Mouse (Mus musculus) erythroblast, adult 5-6 weeks (primary cell): ENCODE results near the gene Wbp1. TPM values are rescaled to one million over a fixed set of nuclear protein-coding genes. Genes with fewer than 3 reads are reported as not detected.

Source experiments
- ATAC-seq: replicated peaks from 2 replicates; pipeline ENCODE4 v1.8.0; 2016; ENCODE audit warnings: moderate number of reproducible peaks, mild to moderate bottlenecking, moderate TSS enrichment, inconsistent platforms; ENCODE audit not compliant: poor library complexity, low FRiP score, severe bottlenecking
- total RNA-seq, 2 experiments: library from RNA; stranded (forward) in 1 of 2; stranded (reverse) in 1 of 2; fragments of 150-400 nt in 1 of 2; fragments of 200-764, 138-1000 nt in 1 of 2; gene quantifications; 2 replicates each; pipeline versions ENCODE4 v1.2.3 to v1.2.4; 2015 to 2017; ENCODE audit warnings: low replicate concordance in 2 of 2

Gene Wbp1
- total RNA-seq, 2 experiments from 2014 or later = 18.8 to 42.2 TPM

DNA sequence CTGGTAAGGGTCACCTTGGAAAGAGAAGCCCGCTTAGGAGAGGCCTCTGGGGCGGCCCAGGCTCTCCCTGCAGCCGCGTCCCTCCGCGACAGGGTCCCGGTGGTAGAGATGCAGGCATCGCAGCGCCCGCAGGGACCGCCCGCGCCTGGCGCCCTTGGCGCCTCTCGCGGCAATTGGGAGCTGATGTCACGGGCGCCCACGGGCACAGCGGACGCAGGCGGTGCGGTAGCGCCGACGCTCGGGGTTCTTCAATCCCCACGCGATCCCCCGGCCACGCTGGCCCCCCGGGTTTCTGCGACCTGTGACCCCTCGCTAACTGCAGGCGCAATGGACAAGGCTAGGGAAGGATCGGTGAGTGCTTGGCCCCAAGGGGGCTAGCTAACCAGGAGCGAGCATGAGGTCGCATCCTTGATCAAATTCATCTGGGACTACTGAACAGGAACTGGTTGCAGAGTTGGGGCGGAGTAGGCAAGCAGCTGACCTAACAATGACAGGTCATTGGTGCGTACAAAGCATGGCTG lies 20.9 kb upstream of the Wbp1 start:
- no peak for ATAC-seq

DNA sequence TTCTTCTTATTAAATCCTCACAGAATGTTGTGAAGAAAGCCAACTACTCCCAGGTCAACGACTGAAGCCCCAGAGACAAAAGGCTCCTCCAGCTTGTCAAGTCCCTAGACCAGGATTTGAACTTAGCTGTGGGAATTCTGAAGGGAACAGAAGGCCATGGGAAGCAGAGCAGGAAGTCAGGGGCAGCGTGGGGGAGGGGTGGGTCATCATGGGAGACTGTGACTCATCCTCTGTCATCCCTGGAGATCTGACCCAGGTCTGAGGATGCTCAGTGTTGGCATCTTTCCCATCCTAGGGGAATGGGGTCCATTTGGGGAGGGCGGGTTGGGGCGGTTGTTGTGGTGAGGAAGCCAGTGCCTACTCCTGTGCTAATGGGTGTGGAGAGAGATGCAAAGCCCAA lies 20.3 kb upstream of the Wbp1 start:
- no peak for ATAC-seq

DNA sequence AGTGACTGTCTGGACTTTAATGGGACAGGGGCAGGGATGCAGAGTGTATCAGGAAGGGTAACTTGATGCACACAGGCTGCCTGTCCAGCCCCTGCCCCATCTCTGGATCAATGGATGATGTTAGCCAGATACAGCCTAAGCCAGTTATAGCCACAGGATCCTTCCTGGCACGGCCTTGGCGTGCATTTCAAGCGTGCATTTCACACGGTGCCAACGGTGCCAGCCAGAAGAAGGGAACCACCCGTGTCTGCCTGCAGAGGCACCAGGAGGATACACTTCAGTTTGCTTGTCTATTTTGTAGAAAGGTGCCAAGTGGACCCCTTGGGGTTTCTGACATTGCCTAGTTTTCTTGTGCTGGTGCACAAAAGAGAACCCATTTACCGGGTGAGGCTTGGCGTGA lies 18.7 kb upstream of the Wbp1 start:
- no peak for ATAC-seq

DNA sequence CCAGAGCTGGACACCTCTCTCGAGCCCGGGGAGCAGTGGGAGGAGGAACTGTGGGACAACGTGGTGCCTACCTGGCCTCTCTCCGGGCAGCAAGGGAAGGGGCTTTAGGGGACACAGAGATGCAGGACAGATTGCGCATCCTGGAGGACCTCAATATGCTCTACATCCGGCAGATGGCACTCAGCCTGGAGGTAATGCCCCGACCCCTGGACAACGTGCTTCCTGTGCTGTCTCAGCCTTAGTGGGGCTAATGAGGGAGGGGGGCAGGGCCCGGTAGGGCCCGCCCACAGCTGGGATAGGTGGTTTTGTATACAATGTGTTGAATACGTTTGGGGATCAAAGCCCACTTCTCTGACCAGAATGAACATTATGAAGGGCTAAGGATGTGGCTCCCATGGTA lies 16.7 kb upstream of the Wbp1 start:
- no peak for ATAC-seq

DNA sequence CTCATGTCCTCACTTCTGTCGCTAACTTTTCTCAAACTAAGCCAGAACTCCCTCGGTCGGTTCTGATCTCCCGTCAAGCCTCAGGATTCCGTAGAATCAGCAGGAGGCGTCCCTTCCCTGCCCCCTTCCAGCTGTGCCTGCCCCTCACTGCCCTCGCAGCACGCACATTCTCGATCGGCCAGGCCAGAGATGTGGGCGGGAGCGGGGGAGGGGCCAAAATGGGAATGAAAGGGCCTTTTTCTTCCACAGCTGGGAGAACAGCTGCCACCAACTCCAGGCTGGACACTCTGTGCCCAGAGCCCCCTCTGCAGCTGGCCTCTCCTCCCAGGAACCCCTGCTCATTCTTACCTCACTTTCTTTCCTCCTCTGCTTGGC lies 16.2 kb upstream of the Wbp1 start:
- no peak for ATAC-seq

DNA sequence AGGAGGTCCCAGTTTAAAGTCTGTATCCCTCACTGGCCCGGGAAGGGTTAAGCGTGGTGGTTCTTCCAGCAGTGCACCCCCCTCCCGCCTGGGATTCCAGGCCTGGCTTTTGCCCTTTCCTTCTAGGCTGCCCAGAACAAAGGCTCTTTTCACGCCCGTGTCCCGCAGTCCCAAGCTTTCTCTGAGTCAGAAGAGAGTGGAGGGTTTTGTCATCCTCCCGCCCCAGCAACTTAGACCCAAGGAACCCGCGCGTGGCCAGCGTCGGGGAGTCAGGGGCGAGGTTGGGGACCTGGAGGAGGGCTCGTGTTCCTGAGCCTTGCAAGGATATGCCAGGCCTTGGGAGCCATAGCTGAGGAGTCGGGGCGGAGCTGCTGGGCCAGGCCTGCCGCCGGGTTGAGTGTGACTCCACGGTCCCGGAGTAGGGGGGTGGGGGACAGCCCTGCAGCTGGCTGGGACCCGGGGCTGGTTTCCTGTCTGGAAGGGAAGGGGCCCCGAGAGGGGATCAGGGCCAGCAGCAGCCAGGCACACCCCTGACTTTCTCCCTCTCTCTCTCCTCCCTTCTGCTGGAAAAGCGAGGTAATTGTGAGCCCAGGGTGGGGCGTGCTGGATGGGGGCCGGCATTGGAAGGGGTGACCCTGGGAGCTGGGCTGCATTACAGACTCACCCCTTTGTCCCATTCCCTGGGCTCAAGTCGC lies 15.7 kb upstream of the Wbp1 start:
- no peak for ATAC-seq

DNA sequence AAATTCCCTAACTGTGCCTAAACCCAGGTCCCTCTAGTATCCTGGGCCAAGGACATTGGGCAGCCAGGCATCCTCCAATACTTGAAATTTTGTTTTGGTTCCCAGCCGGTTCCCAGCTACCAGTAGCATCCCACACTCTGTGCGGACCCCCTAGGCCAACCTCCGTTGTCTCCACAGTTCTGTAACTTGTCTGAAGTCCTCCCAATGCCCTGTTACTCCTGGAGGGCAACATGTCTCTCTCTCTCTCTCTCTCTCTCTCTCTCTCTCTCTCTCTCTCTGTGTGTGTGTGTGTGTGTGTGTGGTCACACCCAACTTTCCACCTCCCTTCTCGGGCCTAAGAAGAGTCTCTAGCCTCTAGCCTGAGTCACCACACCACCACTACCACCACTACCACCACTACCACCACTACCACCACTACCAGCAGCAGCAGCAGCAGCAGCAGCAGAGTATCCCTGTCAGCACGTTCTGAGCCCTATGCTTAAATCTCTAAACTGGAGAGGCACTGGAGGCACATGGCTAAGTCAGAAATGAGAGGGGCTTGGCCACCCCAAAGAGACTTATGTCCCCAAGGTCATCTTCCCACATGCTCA lies 15.0 kb upstream of the Wbp1 start:
- no peak for ATAC-seq

DNA sequence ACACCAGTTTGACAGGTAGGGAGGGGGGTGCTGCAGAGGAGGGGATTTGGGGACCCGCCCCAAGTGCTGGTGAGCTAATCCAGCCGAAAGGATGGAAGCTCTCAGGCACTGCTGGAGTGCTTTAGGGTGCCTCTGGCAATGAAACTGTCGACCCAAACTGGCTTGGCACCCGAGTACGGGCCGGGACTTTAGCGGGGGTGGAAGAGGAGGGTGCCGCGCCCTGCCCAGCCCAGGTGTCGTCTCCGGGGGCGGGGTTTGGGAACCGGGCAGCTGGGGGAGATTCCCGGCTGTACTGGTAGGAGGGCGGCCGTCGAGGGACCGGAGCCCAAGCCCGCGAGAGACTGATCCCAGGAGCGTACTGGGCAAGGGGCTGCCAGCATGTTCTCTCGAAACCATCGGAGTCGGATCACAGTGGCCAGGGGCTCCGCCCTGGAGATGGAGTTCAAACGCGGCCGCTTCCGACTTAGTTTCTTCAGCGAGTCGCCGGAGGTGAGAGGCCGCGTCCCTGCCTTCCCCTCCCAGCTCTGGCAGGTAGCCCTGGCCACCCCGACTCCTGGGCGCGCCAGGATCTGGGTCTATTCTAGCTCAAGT lies 14.3 kb upstream of the Wbp1 start:
- ATAC-seq = no peak

DNA sequence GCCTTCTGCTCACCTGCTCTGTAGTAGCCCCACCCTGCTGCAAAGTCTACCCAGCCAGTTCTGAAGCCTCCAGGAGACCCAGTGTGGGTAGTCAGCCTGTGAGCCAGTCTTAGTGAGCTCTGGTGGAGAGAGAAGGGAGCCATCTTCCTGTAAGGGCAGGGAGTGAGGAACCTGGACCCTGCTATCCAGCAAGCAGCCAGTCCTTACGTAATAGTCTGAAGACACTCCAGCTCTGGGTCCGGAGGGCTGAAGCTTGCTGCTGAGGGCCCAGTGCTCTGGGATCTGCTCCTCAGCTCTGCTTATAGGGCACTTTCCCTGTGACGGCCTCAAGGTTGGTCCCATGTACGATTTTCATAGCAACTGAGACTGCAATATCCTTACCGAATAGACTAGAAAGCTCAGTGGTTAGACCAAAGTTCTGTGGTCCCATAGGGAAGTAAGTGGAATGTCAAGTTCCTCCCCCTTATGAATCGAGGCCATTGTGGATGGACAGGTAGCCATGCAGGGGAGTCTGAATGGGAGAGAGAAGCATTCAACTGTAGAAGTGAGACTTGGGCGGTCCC lies 13.7 kb upstream of the Wbp1 start, which contains the start of gene Rtkn:
Gene Rtkn (plus strand): TSS at position 513 of the 563 bp plus-strand sequence.
- no peak for ATAC-seq

DNA sequence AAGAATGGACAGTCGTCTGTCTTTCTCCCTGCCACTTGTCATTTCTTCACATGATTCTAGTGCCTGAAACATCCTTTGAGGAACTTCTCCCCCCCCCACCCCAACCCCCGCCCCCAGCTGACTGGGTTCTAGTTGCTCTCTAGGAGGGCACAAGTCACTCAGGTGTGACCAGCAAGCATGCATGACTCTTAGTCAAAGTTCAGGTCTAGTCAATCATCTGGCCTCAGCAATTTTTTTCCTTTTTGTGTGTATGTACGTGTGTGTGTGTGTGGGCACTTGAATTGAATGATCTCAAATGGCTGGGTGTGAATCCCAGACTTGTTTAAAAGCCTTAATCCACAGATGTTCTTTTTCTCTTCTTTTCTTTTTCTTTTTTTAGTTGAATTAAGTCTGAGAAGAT lies 12.9 kb upstream of the Wbp1 start:
- no peak for ATAC-seq

DNA sequence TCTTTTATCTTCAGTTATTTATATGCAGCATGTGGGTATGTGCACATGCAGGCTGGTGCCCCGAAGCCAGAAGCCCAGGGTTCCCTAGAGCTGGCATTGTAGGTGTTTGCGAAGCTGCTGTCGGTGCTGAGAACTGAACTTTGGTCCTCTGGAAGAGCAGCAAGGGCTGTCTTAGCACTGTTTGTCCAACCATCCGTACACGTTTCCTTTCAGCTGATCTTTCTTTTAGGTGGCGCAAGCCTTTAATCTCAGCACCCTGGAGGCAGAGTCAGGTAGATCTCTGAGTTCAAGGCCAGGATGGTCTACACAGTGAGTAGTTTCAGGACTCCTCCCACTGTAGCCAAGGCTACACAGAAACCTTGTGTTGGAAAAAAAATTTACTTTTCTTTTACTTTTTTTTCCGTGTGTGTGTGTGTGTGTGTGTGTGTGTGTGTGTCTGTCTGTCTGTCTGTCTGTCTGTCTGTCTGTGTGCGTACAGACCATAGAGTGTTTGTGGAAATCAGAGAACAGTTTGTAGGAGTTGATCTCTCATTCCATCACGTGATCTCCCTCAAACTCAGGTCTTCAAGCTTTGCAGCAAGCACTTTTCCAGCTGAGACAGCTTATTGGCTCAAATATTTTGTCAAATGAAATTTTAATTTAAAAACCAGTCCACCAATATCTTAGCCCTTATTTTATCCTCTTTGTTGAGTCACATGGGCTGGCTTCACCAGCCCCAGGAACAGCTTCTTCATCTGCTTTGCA lies 11.0 kb upstream of the Wbp1 start:
- ATAC-seq = no peak

DNA sequence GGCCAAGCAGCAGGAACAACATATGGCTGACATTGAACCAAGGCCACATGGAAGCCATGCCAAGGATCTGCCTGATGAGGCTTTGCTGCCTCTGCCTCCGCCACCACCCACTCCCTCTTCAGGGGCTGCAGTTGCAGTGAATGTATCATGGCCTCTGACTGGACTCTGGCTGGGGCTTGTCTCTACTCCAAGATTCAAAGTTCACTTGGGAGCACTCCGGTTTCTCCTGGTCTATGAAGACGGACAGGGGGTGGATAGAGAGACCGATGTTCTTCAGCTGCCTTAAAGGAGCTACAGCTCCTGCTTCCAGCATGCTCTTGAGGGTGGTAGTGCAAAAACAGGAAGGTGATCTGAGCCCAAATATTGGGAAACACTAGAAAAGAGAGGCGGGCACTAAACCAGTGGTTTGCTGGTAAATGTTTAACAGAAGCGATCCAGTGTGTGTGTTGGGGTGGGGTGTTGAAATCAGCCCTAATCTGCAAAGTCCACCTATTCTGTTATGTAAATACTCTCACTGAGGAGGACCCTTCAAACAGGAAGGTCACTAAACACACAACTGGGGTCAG lies 10.2 kb upstream of the Wbp1 start:
- no peak for ATAC-seq

DNA sequence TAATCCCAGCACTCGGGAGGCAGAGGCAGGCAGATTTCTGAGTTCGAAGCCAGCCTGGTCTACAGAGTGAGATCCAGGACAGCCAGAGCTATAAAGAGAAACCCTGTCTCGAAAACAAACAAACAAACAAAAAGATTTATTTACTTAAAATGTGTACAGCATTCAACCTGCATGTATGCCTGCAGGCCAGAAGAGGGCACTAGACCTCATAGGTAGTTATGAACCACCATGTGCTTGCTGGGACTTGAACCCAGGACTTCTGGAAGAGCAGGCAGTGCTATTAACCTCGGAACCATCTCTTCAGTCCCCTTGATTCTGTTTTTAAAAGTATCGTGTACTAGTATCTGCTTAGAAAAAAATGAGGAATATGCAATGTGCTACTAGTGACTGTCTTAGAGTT lies 6.1 kb upstream of the Wbp1 start:
- ATAC-seq = no peak

DNA sequence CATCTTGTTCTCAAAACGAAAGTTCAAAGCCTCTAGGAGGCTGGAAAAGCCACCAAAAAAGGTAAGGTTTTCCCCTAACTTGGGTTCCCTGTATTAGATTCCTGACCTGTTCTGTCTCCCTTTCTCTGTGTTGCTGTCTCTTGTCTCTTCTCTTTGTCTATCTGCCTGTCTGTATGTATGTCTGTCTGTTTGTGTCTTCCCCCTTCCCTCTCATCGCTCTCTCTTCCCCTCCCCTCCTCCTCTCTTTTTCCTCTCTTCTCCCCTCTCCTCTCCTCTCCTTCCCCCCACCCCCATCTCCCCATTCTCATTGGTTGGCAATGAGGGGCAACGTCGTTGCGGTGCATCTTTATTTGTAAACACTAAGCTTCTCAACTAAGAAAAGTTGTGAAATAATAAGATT lies 4.0 kb upstream of the Wbp1 start, which contains the start of gene Ino80b:
Gene Ino80b (minus strand): TSS at position 101 of the 400 bp plus-strand sequence.
- ATAC-seq = no peak

DNA sequence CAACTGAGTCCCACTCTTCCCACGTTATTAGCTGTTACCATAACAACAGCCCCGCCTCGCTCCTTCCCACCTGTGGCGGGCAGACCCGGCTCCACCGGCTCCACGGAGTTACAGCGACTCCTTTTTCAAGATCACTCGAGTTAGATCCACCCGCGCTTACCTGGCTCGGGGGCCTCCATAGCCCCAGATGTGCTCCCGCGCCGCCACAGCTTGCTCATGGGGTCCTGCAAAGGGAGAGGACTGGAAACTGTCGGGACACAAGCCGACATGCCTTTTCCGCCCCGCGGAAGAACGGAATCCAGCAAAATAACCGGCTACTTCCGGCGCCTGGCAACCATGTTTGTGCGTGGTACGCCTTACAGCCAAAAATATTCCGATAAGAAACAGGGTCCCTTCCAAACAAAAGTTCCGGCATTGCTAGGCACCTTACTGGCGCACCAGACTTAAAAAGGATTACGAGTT lies 3.5 kb upstream of the Wbp1 start:
- peak; percentile 69 for ATAC-seq

DNA sequence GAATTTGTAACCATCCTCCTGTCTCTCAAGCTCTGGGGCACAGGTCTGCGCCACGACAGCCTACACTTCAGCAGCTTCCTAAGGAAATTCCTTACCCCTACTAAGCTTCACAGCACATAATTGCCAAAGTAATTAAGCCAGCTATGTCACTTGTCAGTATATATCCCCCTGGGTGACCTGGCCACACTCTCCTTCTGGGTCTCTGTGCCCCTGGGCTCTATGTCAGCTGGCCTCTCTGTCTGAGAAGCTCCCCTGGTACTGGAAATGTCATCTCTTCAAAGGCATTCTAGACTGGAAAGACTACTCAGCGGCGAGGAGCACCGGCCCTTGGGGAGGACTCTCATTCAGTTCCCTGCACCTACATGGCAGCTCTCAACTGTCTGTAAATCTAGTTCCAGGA lies 1.6 kb upstream of the Wbp1 start:
- no peak for ATAC-seq

DNA sequence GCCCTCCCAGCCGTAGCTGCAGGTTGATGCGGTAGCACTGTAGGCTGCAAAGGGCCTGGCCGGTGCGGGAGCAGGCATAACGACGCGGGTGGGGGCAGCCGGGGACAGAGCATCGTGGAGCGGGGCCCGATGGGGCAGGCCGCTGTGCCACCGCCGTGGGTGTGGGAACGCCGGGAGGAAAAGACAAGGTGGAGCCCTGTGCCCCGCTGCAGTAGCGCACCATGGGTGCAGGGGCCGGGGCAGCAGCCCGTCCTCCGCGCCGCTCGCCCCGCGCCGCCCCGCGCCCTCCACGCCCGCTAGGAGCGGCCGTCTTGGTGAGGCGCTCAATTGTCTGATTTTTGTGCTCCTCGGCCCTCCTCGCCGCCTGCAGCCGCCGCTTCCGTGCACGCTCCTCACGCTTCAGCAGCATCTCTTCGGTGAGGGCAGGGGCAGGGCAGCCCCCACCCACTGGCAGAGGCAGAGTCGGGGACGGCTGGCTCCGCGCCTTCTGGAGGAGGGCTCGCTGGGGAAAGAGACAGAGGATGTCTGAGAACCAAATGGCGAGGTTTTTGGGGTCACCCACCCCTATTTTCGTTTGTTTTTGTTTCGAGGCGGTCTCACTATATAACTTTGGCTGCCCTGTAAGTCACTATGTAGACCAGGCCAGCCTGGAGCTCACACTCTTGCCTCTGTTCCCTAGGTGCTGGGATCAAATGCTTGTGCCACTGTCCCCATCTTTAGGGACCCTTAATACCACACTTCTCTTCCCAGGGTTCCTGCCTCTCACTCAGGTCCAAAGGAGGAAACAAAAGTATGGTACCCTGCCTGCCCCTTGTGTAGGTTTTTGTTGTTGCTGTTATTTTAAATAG lies 728 bp upstream of the Wbp1 start:
- peak; percentile 24 for ATAC-seq

DNA sequence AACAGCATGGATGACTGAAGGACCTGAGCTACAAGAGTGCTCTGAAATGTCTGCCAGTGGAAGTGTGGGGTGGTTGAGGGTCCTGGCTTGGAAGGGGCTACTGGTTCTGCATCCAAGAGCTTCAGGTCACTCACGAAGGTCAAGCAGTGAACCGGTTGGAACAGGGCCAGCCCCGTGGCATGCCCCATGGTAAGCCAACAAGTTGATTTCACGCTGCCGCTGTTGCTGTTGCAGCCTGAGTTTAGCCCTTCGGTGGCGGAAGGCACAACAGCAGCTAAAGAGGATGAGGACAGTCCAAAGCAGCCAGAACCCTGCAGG lies 1.7 kb downstream of the Wbp1 start:
- ATAC-seq = no peak
